Mouse (Mus musculus) neural tube, embryonic 14.5 days (tissue): ENCODE results near the gene Ssbp4. TPM values are rescaled to one million over a fixed set of nuclear protein-coding genes. Genes with fewer than 3 reads are reported as not detected.
A peak's percentile ranks its signal among the peaks of the same experiment; 100 is the strongest.

Experiments used
- ATAC-seq: fragments of 200-750 bp; cut with Nextera tagmentation; 2 replicates; pipeline ENCODE4 v1.8.0; 2017; ENCODE audit warnings: low read depth, mild to moderate bottlenecking, moderate TSS enrichment, moderate library complexity
- H3K27ac ChIP-seq: fragments of 300-500 bp; sonication (generic); 2 replicates; pipeline ENCODE4 v1.5.1; 2014; ENCODE audit warnings: low read depth, mild to moderate bottlenecking, control low read depth, low read length, moderate library complexity, mixed read lengths
- H3K27me3 ChIP-seq: fragments of 300-500 bp; sonication (generic); 2 replicates; pipeline ENCODE4 v1.6.1; 2014; ENCODE audit warnings: low read length; ENCODE audit not compliant: control insufficient read depth, insufficient read depth
- H3K36me3 ChIP-seq: fragments of 300-500 bp; sonication (generic); 2 replicates; pipeline ENCODE4 v1.6.1; 2014; ENCODE audit warnings: low read length, mixed read lengths; ENCODE audit not compliant: control insufficient read depth, insufficient read depth
- H3K4me1 ChIP-seq: fragments of 300-500 bp; sonication (generic); 2 replicates; pipeline ENCODE4 v1.6.1; 2014; ENCODE audit warnings: low read length; ENCODE audit not compliant: control insufficient read depth, insufficient read depth
- H3K4me2 ChIP-seq: fragments of 300-500 bp; sonication (generic); 2 replicates; pipeline ENCODE4 v1.6.1; 2014; ENCODE audit warnings: mild to moderate bottlenecking, low read depth, low read length, control low read depth
- H3K4me3 ChIP-seq: fragments of 300-500 bp; sonication (generic); 2 replicates; pipeline ENCODE4 v1.5.1; 2014; ENCODE audit warnings: low read depth, low read length, control low read depth, mixed read lengths
- H3K9ac ChIP-seq: fragments of 300-500 bp; sonication (generic); replicated peaks from 2 replicates; pipeline ENCODE4 v1.6.1; 2014; ENCODE audit warnings: low read depth, mild to moderate bottlenecking, control low read depth, low read length, mixed read lengths
- H3K9me3 ChIP-seq: fragments of 300-500 bp; sonication (generic); 2 replicates; pipeline ENCODE4 v1.6.1; 2016; ENCODE audit warnings: low read length; ENCODE audit not compliant: control insufficient read depth
- WGBS: fragments of 180-500 bp; shearing (Covaris S2); extraction: QIAGEN DNeasy Blood & Tissue Kit; methylation state at CpG from one replicate; pipeline ENCODE4 v1.1.7; 2014; 5-methylcytosine and 5-hydroxymethylcytosine counted together
- polyA plus RNA-seq: library from polyadenylated mRNA; unstranded; fragments of >200 nt; fragmentation: Nextera tagmentation; extraction: Ambion mirVana; gene quantifications from 2 replicates; pipeline ENCODE4 v1.2.1, GENCODE M21; 2014

Ssbp4 gene
- polyA plus RNA-seq, 1 experiment from 2014 or later: 240 TPM

DNA sequence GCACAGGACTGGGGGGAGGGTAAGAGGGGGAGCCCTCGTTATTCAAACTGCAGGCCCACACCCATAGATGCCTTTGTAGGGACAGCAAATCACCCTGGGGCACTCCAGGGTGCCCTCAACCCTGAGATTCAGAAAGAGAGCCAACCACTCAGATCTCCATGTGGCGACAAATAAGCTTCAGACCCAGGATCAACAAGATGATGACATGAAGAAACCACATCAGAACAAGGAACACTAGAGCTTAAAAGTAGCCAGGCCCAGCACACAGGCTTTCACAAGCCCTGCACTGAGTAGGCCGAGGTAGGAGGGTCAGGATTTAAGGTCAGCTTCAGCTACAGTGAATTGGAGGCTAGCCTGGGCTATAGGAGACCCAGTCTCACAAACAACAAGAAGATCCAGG, 40.2 kb upstream of the Ssbp4 start:
- H3K9me3 ChIP-seq: no peaks in the 10 kb centered on the region
- H3K4me1 ChIP-seq: peaks cover 24% of the 10 kb centered on the region
- 0 out of 2 replicates have a peak overlapping the region, but pooled peaks have one; percentile 0 for H3K9ac ChIP-seq
- H3K27me3 ChIP-seq: no peaks in the 10 kb centered on the region
- WGBS: 57% methylated on average over 3 of the region's 3 CpGs
- peak overlapping the region; percentile 71 for H3K27ac ChIP-seq
- H3K36me3 ChIP-seq: 0 out of 2 replicates have a peak, but pooled peaks cover 4% of the 10 kb centered on the region
- H3K4me3 ChIP-seq: no peak overlapping the region
- peak; percentile 12; the same call in 1 of the 2 replicates for ATAC-seq
- H3K4me2 ChIP-seq: no peak overlapping the region

DNA sequence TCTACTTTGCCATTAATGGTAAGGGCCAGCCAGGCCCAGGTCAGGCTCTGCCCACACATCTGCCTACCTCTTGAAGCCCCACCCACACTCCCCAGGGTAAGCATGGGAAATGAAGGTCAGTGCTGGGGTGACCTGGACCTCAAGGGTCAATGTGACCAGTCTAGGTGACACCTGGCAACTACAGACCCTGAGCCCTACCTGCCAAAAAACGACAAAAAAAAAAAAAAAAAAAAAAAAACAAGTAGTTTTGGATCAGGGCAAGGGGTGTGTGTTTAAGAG, 39.4 kb upstream of the Ssbp4 start:
- no peak overlapping the region for H3K9ac ChIP-seq
- H3K27ac ChIP-seq: peak overlapping the region; percentile 39; the same call in 1 of the 2 replicates
- peaks cover 24% of the 10 kb centered on the region for H3K4me1 ChIP-seq
- H3K4me3 ChIP-seq: no peak overlapping the region
- no peaks in the 10 kb centered on the region for H3K9me3 ChIP-seq
- no peak overlapping the region for H3K4me2 ChIP-seq
- WGBS: 46% methylated on average over 1 of the region's 1 CpGs
- no peak for ATAC-seq
- 0 out of 2 replicates have a peak, but pooled peaks cover 4% of the 10 kb centered on the region for H3K36me3 ChIP-seq
- H3K27me3 ChIP-seq: no peaks in the 10 kb centered on the region

DNA sequence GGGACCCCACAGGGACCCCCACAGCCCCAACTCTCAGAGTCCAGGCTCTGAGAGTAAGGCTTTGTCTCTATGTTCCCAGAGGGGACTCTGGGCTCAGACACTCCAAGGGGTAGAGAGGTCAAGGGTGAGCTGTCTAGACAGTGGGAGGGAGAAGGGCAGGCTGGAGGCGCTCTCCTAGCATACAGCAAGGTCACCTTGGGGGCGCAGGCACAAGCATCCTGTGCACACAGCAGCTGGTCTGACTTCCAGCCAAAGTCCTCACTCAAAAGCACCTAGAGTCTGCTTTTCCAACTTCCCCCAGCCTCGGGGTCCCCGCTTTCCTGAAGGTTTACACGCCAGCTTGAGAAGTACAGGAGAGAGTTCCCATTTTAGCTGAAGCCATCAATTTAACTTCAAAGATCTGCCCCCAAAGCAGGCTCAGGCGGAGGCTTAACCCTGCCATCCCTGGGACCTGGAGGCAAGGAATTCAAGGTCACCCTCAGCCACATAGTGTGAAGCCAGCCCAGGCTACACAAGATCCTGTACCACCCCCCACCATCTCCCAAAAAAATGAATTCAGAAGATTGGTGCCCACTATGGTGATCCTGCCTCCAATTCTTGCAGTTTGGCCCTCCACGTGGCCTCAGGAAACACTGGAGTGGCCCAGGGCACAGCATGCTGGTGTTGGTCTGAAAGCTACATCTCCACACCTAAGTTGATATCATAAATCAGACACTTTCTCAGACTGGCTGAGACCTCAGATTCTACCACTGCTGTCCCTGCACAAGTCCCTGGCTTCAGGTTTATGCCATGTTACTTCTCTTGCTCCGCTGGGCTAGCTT, 38.9 kb upstream of the Ssbp4 start:
- Histone ChIP-seq H3K4me3 (no peak overlapping the region), H3K36me3 (0 out of 2 replicates have a peak, but pooled peaks cover 4% of the 10 kb centered on the region), H3K4me2 (no peak overlapping the region), H3K27ac (peak overlapping the region; percentile 39; the same call in 1 of the 2 replicates), H3K9ac (no peak overlapping the region), H3K27me3 (no peaks in the 10 kb centered on the region), H3K4me1 (peaks cover 24% of the 10 kb centered on the region), H3K9me3 (no peaks in the 10 kb centered on the region)
- WGBS: 34% methylated on average over 8 of the region's 8 CpGs
- no peak for ATAC-seq

DNA sequence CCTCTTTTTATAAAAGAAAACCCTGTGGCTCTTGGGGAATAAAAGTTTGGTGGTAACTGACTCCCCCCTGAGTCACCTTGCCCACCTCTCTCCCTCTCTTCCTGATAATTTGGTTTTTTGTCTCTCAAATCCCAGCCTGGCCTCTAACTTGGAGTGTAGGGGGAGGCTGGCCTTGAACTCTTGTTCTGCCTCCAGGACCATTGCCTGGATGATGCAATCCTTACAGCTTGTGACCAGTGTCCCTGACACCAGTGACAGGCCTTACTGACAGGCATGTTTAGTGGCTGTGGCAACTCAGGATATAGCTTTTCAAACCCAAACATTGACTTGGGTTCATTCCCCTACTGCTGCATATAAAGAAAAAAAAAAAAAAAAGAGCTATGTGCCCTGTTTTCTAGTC, 38.1 kb upstream of the Ssbp4 start:
- Histone ChIP-seq H3K9me3 (no peaks in the 10 kb centered on the region), H3K36me3 (0 out of 2 replicates have a peak, but pooled peaks cover 4% of the 10 kb centered on the region), H3K27ac (no peak overlapping the region), H3K9ac (no peak overlapping the region), H3K27me3 (no peaks in the 10 kb centered on the region), H3K4me1 (peaks cover 24% of the 10 kb centered on the region), H3K4me3 (no peak overlapping the region), H3K4me2 (no peak overlapping the region)
- ATAC-seq: no peak

DNA sequence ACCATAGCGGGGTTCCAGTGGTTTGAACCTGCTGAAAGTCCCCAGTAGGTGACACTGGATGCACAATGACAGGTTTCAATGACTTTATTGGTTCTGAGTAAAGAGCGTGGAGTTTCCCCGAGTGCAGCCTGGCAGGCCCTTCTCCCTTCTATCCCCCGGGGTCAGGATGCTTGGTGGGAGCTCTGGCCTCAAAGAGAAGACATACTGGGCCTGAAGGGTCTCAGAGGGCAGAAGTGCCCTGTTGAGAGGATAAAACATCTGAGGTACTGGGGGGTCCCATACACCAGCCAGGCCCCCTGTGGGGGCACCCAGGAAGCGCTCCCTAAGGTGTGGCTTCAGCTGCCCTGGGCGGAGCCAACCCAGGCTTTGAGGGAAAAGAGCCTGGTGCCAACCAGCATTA, 37.7 kb upstream of the Ssbp4 start:
- Histone ChIP-seq H3K27me3 (no peaks in the 10 kb centered on the region), H3K9ac (no peak overlapping the region), H3K4me3 (no peak overlapping the region), H3K4me2 (no peak overlapping the region), H3K27ac (no peak overlapping the region), H3K4me1 (peaks cover 24% of the 10 kb centered on the region), H3K9me3 (no peaks in the 10 kb centered on the region), H3K36me3 (0 out of 2 replicates have a peak, but pooled peaks cover 4% of the 10 kb centered on the region)
- 61% methylated on average over 6 of the region's 6 CpGs for whole genome bisulfite sequencing
- ATAC-seq: no peak

- Histone ChIP-seq H3K9me3 (no peaks in the 10 kb centered on the region), H3K4me3 (no peak overlapping the region), H3K27ac (no peak overlapping the region), H3K36me3 (0 out of 2 replicates have a peak, but pooled peaks cover 4% of the 10 kb centered on the region), H3K27me3 (no peaks in the 10 kb centered on the region), H3K4me1 (peaks cover 24% of the 10 kb centered on the region), H3K9ac (no peak overlapping the region), H3K4me2 (no peak overlapping the region)
- 48% methylated on average over 17 of the region's 17 CpGs for WGBS
- ATAC-seq: no peak
These were observed 37.0 kb upstream of the Ssbp4 start for GRCm38 (mm10) chr8:70645501-70646224.

- peaks cover 16% of the 10 kb centered on the region for H3K4me1 ChIP-seq
- H3K36me3 ChIP-seq: 0 out of 2 replicates have a peak, but pooled peaks cover 4% of the 10 kb centered on the region
- ATAC-seq: no peak
- 95% methylated on average over 2 of the region's 2 CpGs for WGBS
- no peak overlapping the region for H3K9ac ChIP-seq
- no peak overlapping the region for H3K4me2 ChIP-seq
- no peak overlapping the region for H3K27ac ChIP-seq
- no peaks in the 10 kb centered on the region for H3K9me3 ChIP-seq
- H3K27me3 ChIP-seq: no peaks in the 10 kb centered on the region
- no peak overlapping the region for H3K4me3 ChIP-seq
These were observed 35.4 kb upstream of the Ssbp4 start for GRCm38 (mm10) chr8:70644065-70644464.

- H3K9me3 ChIP-seq: no peaks in the 10 kb centered on the region
- H3K4me2 ChIP-seq: no peak overlapping the region
- WGBS: 64% methylated on average over 3 of the region's 3 CpGs
- H3K4me1 ChIP-seq: peaks cover 12% of the 10 kb centered on the region
- ATAC-seq: no peak
- no peak overlapping the region for H3K27ac ChIP-seq
- H3K27me3 ChIP-seq: no peaks in the 10 kb centered on the region
- no peaks in the 10 kb centered on the region for H3K36me3 ChIP-seq
- H3K9ac ChIP-seq: no peak overlapping the region
- no peak overlapping the region for H3K4me3 ChIP-seq
These were observed 34.3 kb upstream of the Ssbp4 start for GRCm38 (mm10) chr8:70643019-70643418.

- 76% methylated on average over 9 of the region's 9 CpGs for WGBS
- Histone ChIP-seq H3K9ac (no peak overlapping the region), H3K4me3 (no peak overlapping the region), H3K36me3 (no peaks in the 10 kb centered on the region), H3K27ac (no peak overlapping the region), H3K9me3 (no peaks in the 10 kb centered on the region), H3K4me1 (no peaks in the 10 kb centered on the region), H3K4me2 (no peak overlapping the region), H3K27me3 (no peaks in the 10 kb centered on the region)
- no peak for ATAC-seq
These were observed 30.1 kb upstream of the Ssbp4 start for GRCm38 (mm10) chr8:70638752-70639151.
